Mouse (Mus musculus): Measurements from ENCODE around the gene Cldn19.

DNA sequence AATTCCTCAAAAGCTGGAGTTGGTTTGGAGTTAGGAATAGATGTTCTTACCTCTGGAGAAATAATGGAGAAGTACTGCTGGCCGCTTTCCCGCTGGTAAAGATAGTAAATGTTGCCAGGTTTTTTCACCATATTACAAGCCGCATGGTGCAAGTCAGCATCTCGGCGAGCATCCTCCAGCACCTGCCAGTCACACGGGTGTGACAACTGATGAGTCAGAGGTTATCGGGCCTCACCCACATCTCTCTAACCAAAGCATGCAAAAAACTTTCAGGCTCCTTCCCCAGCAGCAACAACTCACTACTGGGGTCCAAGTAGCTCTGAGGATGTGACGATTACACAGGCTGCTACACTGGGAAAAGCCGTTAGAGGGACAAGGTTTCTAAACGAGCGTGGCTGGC lies 28.5 kb upstream of the Cldn19 start:
- TF ChIP-seq EP300 (IDR thresholded peaks at IDR 0.05; ENCODE audit: low read depth), result no peak
- TF ChIP-seq CTCF (IDR thresholded peaks at IDR 0.05; ENCODE audit: low read depth), result no peak
